10 mouse cellular contexts compared by ENCODE assay signal in the genomic region with DNA sequence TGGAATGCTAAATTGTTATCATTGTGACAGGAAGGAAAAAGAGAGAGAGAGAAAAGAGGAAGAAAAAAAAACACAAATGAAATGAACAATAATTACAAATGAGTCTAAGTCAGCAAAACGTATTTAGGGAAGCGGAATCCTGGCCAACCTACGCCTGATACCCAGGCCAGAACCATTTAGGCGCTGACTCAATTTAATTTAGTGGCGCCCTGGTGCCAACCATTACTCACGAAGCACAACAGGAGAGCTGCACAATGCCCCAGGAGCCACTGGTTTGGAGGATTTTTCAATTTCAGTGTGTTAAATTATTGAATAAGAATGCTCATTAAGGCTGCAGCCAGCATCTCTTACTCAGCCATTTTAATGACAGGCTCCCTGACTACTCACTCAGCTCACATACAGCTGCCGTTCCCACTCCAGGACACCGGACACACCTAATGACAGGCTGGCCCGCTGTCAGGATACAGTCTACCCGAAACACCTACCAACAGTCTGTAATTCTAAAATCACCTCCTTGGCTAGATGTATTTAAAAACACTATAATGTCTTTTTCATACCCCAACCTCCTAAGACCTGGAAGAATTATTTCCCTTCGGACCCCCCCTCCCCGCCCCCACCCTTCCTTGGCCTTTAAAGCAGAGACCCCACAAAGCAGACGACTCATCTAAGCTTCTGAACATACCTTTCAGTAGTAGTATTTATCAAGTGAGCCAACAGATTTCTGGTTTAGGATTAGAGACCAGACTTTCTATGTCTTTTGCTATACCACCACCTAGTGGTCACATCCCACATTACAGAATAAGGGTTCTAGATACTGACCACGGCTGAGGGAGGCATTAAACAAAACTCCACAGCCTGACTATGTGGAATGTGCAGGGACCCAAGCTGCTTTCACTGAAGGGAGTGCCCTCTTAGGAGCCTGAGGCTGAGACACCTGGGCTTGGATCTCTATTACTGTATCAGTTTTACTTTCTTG. TPM values are rescaled to one million over a fixed set of nuclear protein-coding genes. Genes with fewer than 3 reads are reported as not detected.
DNase-seq lines count a peak whose midpoint lies in the region; ATAC-seq and TF ChIP-seq lines count a peak whose summit lies in the region.
"Had no signal": no experiment of that assay in that cellular context is flagged by ENCODE, and none has a peak within 500 bp of the region (broad histone marks: within the 10 kb centered on the region; RNA-seq: fewer than 3 reads in every experiment).

No protein-coding gene starts in this region.

- H3K27me3 ChIP-seq in hindbrain, embryonic 13.5 days, result no peaks in the 10 kb centered on the region
- H3K27me3 ChIP-seq in midbrain, embryonic 12.5 days, result no peaks in the 10 kb centered on the region
- H3K27me3 ChIP-seq in stomach, embryonic 16.5 days (ENCODE audit: control insufficient read depth, insufficient read depth, low read length), result no peaks in the 10 kb centered on the region
- H3K27me3 ChIP-seq: embryonic facial prominence, embryonic 13.5 days; megakaryocyte, embryonic 14.5 days had no signal

- no peak overlapping the region for H3K4me3 ChIP-seq in cortical plate, adult 2 months (ENCODE audit: insufficient read depth, low read length)
- H3K4me3 ChIP-seq in hindbrain, embryonic 13.5 days, result no peak overlapping the region
- H3K4me3 ChIP-seq in midbrain, embryonic 12.5 days, result no peak overlapping the region
- H3K4me3 ChIP-seq in stomach, embryonic 16.5 days (replicated peaks; ENCODE audit: low read length), result no peak overlapping the region
- H3K4me3 ChIP-seq: embryonic facial prominence, embryonic 13.5 days; megakaryocyte, embryonic 14.5 days had no signal

- intact Hi-C loops in heart, postnatal 10 days (cut with DNase I), result loop anchor here (1.0 to 5.0 kb wide), 2 partner anchors 77 to 349 kb away; no protein-coding TSS in a partner anchor
- intact Hi-C loops in heart, postnatal 25 days (cut with DNase I), result loop anchor here (1.0 to 5.0 kb wide), 2 partner anchors 77 to 349 kb away; no protein-coding TSS in a partner anchor

- no peak overlapping the region for H3K4me2 ChIP-seq in hindbrain, embryonic 13.5 days
- no peak overlapping the region for H3K4me2 ChIP-seq in midbrain, embryonic 12.5 days (replicated peaks)
- H3K4me2 ChIP-seq in stomach, embryonic 16.5 days (ENCODE audit: low read depth, low read length), result no peak overlapping the region
- H3K4me2 ChIP-seq: embryonic facial prominence, embryonic 13.5 days had no signal

- peak; percentile 60 for ATAC-seq in hindbrain, embryonic 13.5 days (ENCODE audit: low FRiP score)
- peak; percentile 68 for ATAC-seq in midbrain, embryonic 12.5 days (ENCODE audit: low FRiP score, low read depth)
- ATAC-seq in stomach, embryonic 16.5 days (ENCODE audit: insufficient read depth, low FRiP score), result peak; percentile 67; the same call in 1 of the 2 replicates

- peak; percentile 74 to 87 for DNase-seq in heart, postnatal 10 days
- DNase-seq in heart, postnatal 25 days (ENCODE audit: low spot score), result no peak
- peak; percentile 52 for DNase-seq in Muller cell, postnatal 12 days (ENCODE audit: inconsistent ontology term)
- peak; percentile 59 to 82 for DNase-seq in left cerebral cortex, adult 18-20 months (ENCODE audit: low spot score in 2 of 2)

- no peak for TF ChIP-seq POLR2A in cortical plate, adult 2 months (IDR thresholded peaks at IDR 0.05; ENCODE audit: extremely low read depth, insufficient read depth, low read length)

- H3K4me1 ChIP-seq in cortical plate, adult 2 months (ENCODE audit: control insufficient read depth, insufficient read depth, low read length), result no peaks in the 10 kb centered on the region
- H3K4me1 ChIP-seq in hindbrain, embryonic 13.5 days (replicated peaks), result 0 out of 2 replicates have a peak, but pooled peaks cover 3% of the 10 kb centered on the region
- H3K4me1 ChIP-seq in midbrain, embryonic 12.5 days, result no peaks in the 10 kb centered on the region
- no peaks in the 10 kb centered on the region for H3K4me1 ChIP-seq in stomach, embryonic 16.5 days (ENCODE audit: control insufficient read depth, insufficient read depth, low read length)
- H3K4me1 ChIP-seq: embryonic facial prominence, embryonic 13.5 days had no signal

- peaks cover 61% of the 10 kb centered on the region for H3K36me3 ChIP-seq in hindbrain, embryonic 13.5 days
- H3K36me3 ChIP-seq in midbrain, embryonic 12.5 days, result peaks cover 75% of the 10 kb centered on the region
- H3K36me3 ChIP-seq in stomach, embryonic 16.5 days (ENCODE audit: control insufficient read depth, insufficient read depth, low read length), result no peaks in the 10 kb centered on the region

- no peak overlapping the region for H3K27ac ChIP-seq in cortical plate, adult 2 months (ENCODE audit: insufficient read depth, low read length)
- peak overlapping the region; percentile 66; the same call in 1 of the 2 replicates for H3K27ac ChIP-seq in hindbrain, embryonic 13.5 days
- H3K27ac ChIP-seq in midbrain, embryonic 12.5 days (replicated peaks), result no peak overlapping the region
- H3K27ac ChIP-seq in stomach, embryonic 16.5 days (ENCODE audit: low read length), result no peak overlapping the region
- H3K27ac ChIP-seq: embryonic facial prominence, embryonic 13.5 days had no signal

- no peaks in the 10 kb centered on the region for H3K9me3 ChIP-seq in hindbrain, embryonic 13.5 days
- no peaks in the 10 kb centered on the region for H3K9me3 ChIP-seq in midbrain, embryonic 12.5 days
- H3K9me3 ChIP-seq in stomach, embryonic 16.5 days (replicated peaks; ENCODE audit: control insufficient read depth, low read length), result no peaks in the 10 kb centered on the region
- H3K9me3 ChIP-seq: embryonic facial prominence, embryonic 13.5 days; megakaryocyte, embryonic 14.5 days had no signal

- 62% methylated on average over 14 of the region's 14 CpGs for WGBS in hindbrain, embryonic 13.5 days
- 76% methylated on average over 14 of the region's 14 CpGs for WGBS in midbrain, embryonic 12.5 days
- 72% methylated on average over 14 of the region's 14 CpGs for WGBS in stomach, embryonic 16.5 days

- H3K9ac ChIP-seq in hindbrain, embryonic 13.5 days, result no peak overlapping the region
- no peak overlapping the region for H3K9ac ChIP-seq in midbrain, embryonic 12.5 days (replicated peaks)
- H3K9ac ChIP-seq in stomach, embryonic 16.5 days (ENCODE audit: low read length), result no peak overlapping the region
- H3K9ac ChIP-seq: embryonic facial prominence, embryonic 13.5 days had no signal

- TF ChIP-seq CTCF in cortical plate, adult 2 months (IDR thresholded peaks at IDR 0.05; ENCODE audit: extremely low read depth, insufficient read depth, low read length), result peak; percentile 43; the same call in 1 of the 2 replicates

RNA-seq across cellular contexts. Expression of a gene that starts 17.9 kb away (rescaled TPM):
- under 1 TPM; 0.55 to 0.81 TPM for total RNA-seq in heart, postnatal 10 days (2021)
- under 1 TPM; 0.23 to 0.92 TPM for total RNA-seq in heart, postnatal 25 days (2021)
- 11.0 and 11.6 TPM in 2 replicates for polyA plus RNA-seq in cortical plate, adult 2 months (2012; rRNA removed)
- polyA plus RNA-seq in hindbrain, embryonic 13.5 days (2015; fragmentation: Nextera tagmentation; extraction: Ambion mirVana), result 1.6 and 1.7 TPM in 2 replicates
- total RNA-seq in left cerebral cortex, adult 18-20 months (2021), result 10 to 100 TPM; 18.0 to 19.0 TPM
- 0.35 and 0.60 TPM in 2 replicates for polyA plus RNA-seq in midbrain, embryonic 12.5 days (2016; fragmentation: Nextera tagmentation; extraction: Ambion mirVana)
- polyA plus RNA-seq in stomach, embryonic 16.5 days (2015; fragmentation: Nextera tagmentation; extraction: Ambion mirVana), result 0.85 and 0.97 TPM in 2 replicates
